Mouse (Mus musculus): Measurements from ENCODE around the gene Tifab. TPM values are rescaled to one million over a fixed set of nuclear protein-coding genes. Genes with fewer than 3 reads are reported as not detected.

The Tifab gene
- polyA plus RNA-seq, 1 experiment = 2.8 TPM

GRCm38 (mm10) chr13:56219254-56219653 is 40.6 kb upstream of the Tifab start:
- 59% methylated on average over 9 of the region's 9 CpGs for WGBS
- Histone ChIP-seq H3K27ac (ENCODE audit: insufficient read depth, low read depth, low read length) (no peak overlapping the region), H3K27me3 (replicated peaks; ENCODE audit: control insufficient read depth, insufficient read depth, low read length) (no peaks in the 10 kb centered on the region), H3K4me1 (ENCODE audit: control insufficient read depth, insufficient read depth, low read length) (no peaks in the 10 kb centered on the region), H3K4me3 (ENCODE audit: insufficient read depth, low read depth, low read length) (no peak overlapping the region), H3K36me3 (ENCODE audit: control insufficient read depth, insufficient read depth, low read length) (no peaks in the 10 kb centered on the region)
- TF ChIP-seq POLR2A (IDR thresholded peaks at IDR 0.05; ENCODE audit: low read depth, low read length) = no peak
- no peak for TF ChIP-seq CTCF (conservative IDR thresholded peaks at IDR 0.05; ENCODE audit: insufficient read depth, insufficient read length, low read depth, low read length)
- DNase-seq = no peak

- Histone ChIP-seq H3K36me3 (ENCODE audit: control insufficient read depth, insufficient read depth, low read length) (no peaks in the 10 kb centered on the region), H3K4me1 (ENCODE audit: control insufficient read depth, insufficient read depth, low read length) (no peaks in the 10 kb centered on the region), H3K27me3 (replicated peaks; ENCODE audit: control insufficient read depth, insufficient read depth, low read length) (no peaks in the 10 kb centered on the region), H3K4me3 (ENCODE audit: insufficient read depth, low read depth, low read length) (no peak overlapping the region), H3K27ac (ENCODE audit: insufficient read depth, low read depth, low read length) (no peak overlapping the region)
- TF ChIP-seq CTCF (conservative IDR thresholded peaks at IDR 0.05; ENCODE audit: insufficient read depth, insufficient read length, low read depth, low read length) = no peak
- no peak for TF ChIP-seq POLR2A (IDR thresholded peaks at IDR 0.05; ENCODE audit: low read depth, low read length)
- DNase-seq = no peak
- WGBS = 41% methylated on average over 4 of the region's 4 CpGs
Measured at GRCm38 (mm10) chr13:56216090-56216489, 37.4 kb upstream of the Tifab start.

GRCm38 (mm10) chr13:56214633-56215032 is 35.9 kb upstream of the Tifab start:
- Histone ChIP-seq H3K27me3 (replicated peaks; ENCODE audit: control insufficient read depth, insufficient read depth, low read length) (no peaks in the 10 kb centered on the region), H3K4me1 (ENCODE audit: control insufficient read depth, insufficient read depth, low read length) (no peaks in the 10 kb centered on the region), H3K27ac (ENCODE audit: insufficient read depth, low read depth, low read length) (no peak overlapping the region), H3K36me3 (ENCODE audit: control insufficient read depth, insufficient read depth, low read length) (no peaks in the 10 kb centered on the region), H3K4me3 (ENCODE audit: insufficient read depth, low read depth, low read length) (no peak overlapping the region)
- no peak for DNase-seq
- 72% methylated on average over 5 of the region's 5 CpGs for WGBS
- TF ChIP-seq POLR2A (IDR thresholded peaks at IDR 0.05; ENCODE audit: low read depth, low read length) (no peak), CTCF (conservative IDR thresholded peaks at IDR 0.05; ENCODE audit: insufficient read depth, insufficient read length, low read depth, low read length) (no peak)

GRCm38 (mm10) chr13:56209067-56209411 is 30.4 kb upstream of the Tifab start:
- TF ChIP-seq CTCF (conservative IDR thresholded peaks at IDR 0.05; ENCODE audit: insufficient read depth, insufficient read length, low read depth, low read length) = no peak
- no peak for TF ChIP-seq POLR2A (IDR thresholded peaks at IDR 0.05; ENCODE audit: low read depth, low read length)
- H3K4me3 ChIP-seq (ENCODE audit: insufficient read depth, low read depth, low read length) = no peak overlapping the region
- 33% methylated on average over 8 of the region's 8 CpGs for WGBS

GRCm38 (mm10) chr13:56208225-56209066 is 29.8 kb upstream of the Tifab start:
- Histone ChIP-seq H3K27me3 (replicated peaks; ENCODE audit: control insufficient read depth, insufficient read depth, low read length) (peaks cover 3% of the 10 kb centered on the region; the same call in 1 of the 2 replicates), H3K4me3 (ENCODE audit: insufficient read depth, low read depth, low read length) (no peak overlapping the region), H3K36me3 (ENCODE audit: control insufficient read depth, insufficient read depth, low read length) (no peaks in the 10 kb centered on the region), H3K4me1 (ENCODE audit: control insufficient read depth, insufficient read depth, low read length) (no peaks in the 10 kb centered on the region), H3K27ac (ENCODE audit: insufficient read depth, low read depth, low read length) (no peak overlapping the region)
- TF ChIP-seq POLR2A (IDR thresholded peaks at IDR 0.05; ENCODE audit: low read depth, low read length) = no peak
- no peak for TF ChIP-seq CTCF (conservative IDR thresholded peaks at IDR 0.05; ENCODE audit: insufficient read depth, insufficient read length, low read depth, low read length)
- DNase-seq = no peak
- 16% methylated on average over 35 of the region's 35 CpGs for WGBS

More at GRCm38 (mm10) chr13:56209067-56209411, 30.4 kb upstream of the Tifab start:
- H3K27ac ChIP-seq (ENCODE audit: insufficient read depth, low read depth, low read length) = no peak overlapping the region
- peaks cover 3% of the 10 kb centered on the region; the same call in 1 of the 2 replicates for H3K27me3 ChIP-seq (replicated peaks; ENCODE audit: control insufficient read depth, insufficient read depth, low read length)
- H3K36me3 ChIP-seq (ENCODE audit: control insufficient read depth, insufficient read depth, low read length) = no peaks in the 10 kb centered on the region
- DNase-seq = no peak
- H3K4me1 ChIP-seq (ENCODE audit: control insufficient read depth, insufficient read depth, low read length) = no peaks in the 10 kb centered on the region

GRCm38 (mm10) chr13:56199506-56199905 is 20.8 kb upstream of the Tifab start:
- no peaks in the 10 kb centered on the region for H3K36me3 ChIP-seq (ENCODE audit: control insufficient read depth, insufficient read depth, low read length)
- no peaks in the 10 kb centered on the region for H3K27me3 ChIP-seq (replicated peaks; ENCODE audit: control insufficient read depth, insufficient read depth, low read length)
- no peak overlapping the region for H3K4me3 ChIP-seq (ENCODE audit: insufficient read depth, low read depth, low read length)
- H3K27ac ChIP-seq (ENCODE audit: insufficient read depth, low read depth, low read length) = no peak overlapping the region
- 62% methylated on average over 8 of the region's 8 CpGs for WGBS
- no peaks in the 10 kb centered on the region for H3K4me1 ChIP-seq (ENCODE audit: control insufficient read depth, insufficient read depth, low read length)
- DNase-seq = no peak
- TF ChIP-seq CTCF (conservative IDR thresholded peaks at IDR 0.05; ENCODE audit: insufficient read depth, insufficient read length, low read depth, low read length) = no peak
- no peak for TF ChIP-seq POLR2A (IDR thresholded peaks at IDR 0.05; ENCODE audit: low read depth, low read length)

GRCm38 (mm10) chr13:56197473-56198266 is 19.0 kb upstream of the Tifab start:
- H3K36me3 ChIP-seq (ENCODE audit: control insufficient read depth, insufficient read depth, low read length) = no peaks in the 10 kb centered on the region
- H3K27me3 ChIP-seq (replicated peaks; ENCODE audit: control insufficient read depth, insufficient read depth, low read length) = no peaks in the 10 kb centered on the region
- WGBS = 10% methylated on average over 15 of the region's 15 CpGs
- peak; percentile 87 for DNase-seq
- H3K4me1 ChIP-seq (ENCODE audit: control insufficient read depth, insufficient read depth, low read length) = no peaks in the 10 kb centered on the region
- TF ChIP-seq POLR2A (IDR thresholded peaks at IDR 0.05; ENCODE audit: low read depth, low read length) (no peak), CTCF (conservative IDR thresholded peaks at IDR 0.05; ENCODE audit: insufficient read depth, insufficient read length, low read depth, low read length) (peak; percentile 100)
- H3K27ac ChIP-seq (ENCODE audit: insufficient read depth, low read depth, low read length) = no peak overlapping the region
- no peak overlapping the region for H3K4me3 ChIP-seq (ENCODE audit: insufficient read depth, low read depth, low read length)

All from kidney, adult 2 months (tissue).